Mouse (Mus musculus) MEL (cell line): Measurements from ENCODE around the gene Dock11. TPM values are rescaled to one million over a fixed set of nuclear protein-coding genes. Genes with fewer than 3 reads are reported as not detected.

ENCODE experiments used
- DNase-seq: peaks from one replicate; pipeline ENCODE4 v3.0.0; 2011; ENCODE audit warnings: low read depth, low spot score
- H3K27ac ChIP-seq: 2 replicates; pipeline ENCODE4 v1.5.1; 2012; ENCODE audit warnings: low read depth, mild to moderate bottlenecking, control low read depth, low read length, moderate library complexity; ENCODE audit not compliant: control insufficient read depth
- H3K27me3 ChIP-seq, 2 experiments: fragments of 150-350 bp in 1 of 2; sonication (generic) in 1 of 2; 2 replicates each; pipeline ENCODE4 v1.6.1; 2012; ENCODE audit warnings: low read length in 2 of 2, mild to moderate bottlenecking in 2 of 2, improper control_type of control experiment in 1 of 2, moderate library complexity in 1 of 2; ENCODE audit not compliant: insufficient read depth in 2 of 2, control insufficient read depth in 1 of 2
- H3K36me3 ChIP-seq, 2 experiments: 2 replicates each; pipeline ENCODE4 v1.6.1; 2012 to 2014; ENCODE audit warnings: low read length in 2 of 2, improper control_type of control experiment in 1 of 2, inconsistent platforms in 1 of 2, mild to moderate bottlenecking in 1 of 2; ENCODE audit not compliant: insufficient read depth in 2 of 2, control insufficient read depth in 1 of 2
- H3K4me1 ChIP-seq, 2 experiments: fragments of 150-350 bp in 1 of 2; sonication (generic) in 1 of 2; 2 replicates each; pipeline ENCODE4 v1.6.1; 2012; ENCODE audit warnings: low read length in 2 of 2, improper control_type of control experiment in 1 of 2, mild to moderate bottlenecking in 1 of 2; ENCODE audit not compliant: insufficient read depth in 2 of 2, control insufficient read depth in 1 of 2
- H3K4me3 ChIP-seq, 2 experiments: fragments of 150-350 bp in 1 of 2; sonication (generic) in 1 of 2; 2 replicates each; pipeline ENCODE4 v1.5.1; 2012; ENCODE audit warnings: low read depth in 2 of 2, low read length in 2 of 2, mild to moderate bottlenecking in 2 of 2, moderate library complexity in 2 of 2, control low read depth in 1 of 2, improper control_type of control experiment in 1 of 2; ENCODE audit not compliant: control insufficient read depth in 1 of 2, insufficient read depth in 1 of 2
- H3K79me2 ChIP-seq: 2 replicates; pipeline ENCODE4 v1.6.1; 2012; ENCODE audit warnings: mild to moderate bottlenecking, low read length, moderate library complexity; ENCODE audit not compliant: control insufficient read depth, poor library complexity, insufficient read depth
- H3K9ac ChIP-seq: 2 replicates; pipeline ENCODE4 v1.6.1; 2012; ENCODE audit warnings: low read depth, mild to moderate bottlenecking, control low read depth, low read length, moderate library complexity; ENCODE audit not compliant: control insufficient read depth, poor library complexity, severe bottlenecking
- H3K9me3 ChIP-seq: fragments of 150-350 bp; sonication (generic); replicated peaks from 2 replicates; pipeline ENCODE4 v1.6.1; 2012; ENCODE audit warnings: mild to moderate bottlenecking, low read length, improper control_type of control experiment, moderate library complexity; ENCODE audit not compliant: insufficient read depth
- BHLHE40 ChIP-seq: IDR thresholded peaks from 2 replicates; pipeline ENCODE4 v1.6.1; 2012; ENCODE audit warnings: low read depth, mild to moderate bottlenecking, inconsistent platforms, low read length, improper control_type of control experiment, borderline replicate concordance
- CHD2 ChIP-seq: IDR thresholded peaks from 2 replicates; pipeline ENCODE4 v1.6.1; 2011; ENCODE audit warnings: low read length, improper control_type of control experiment
- CTCF ChIP-seq, 3 experiments: IDR thresholded peaks in 2 of 3; conservative IDR thresholded peaks in 1 of 3; 2 replicates each; pipeline ENCODE4 v1.5.1; 2011 to 2012; ENCODE audit warnings: low read length in 3 of 3, low read depth in 2 of 3, mild to moderate bottlenecking in 2 of 3, improper control_type of control experiment in 1 of 3, inconsistent platforms in 1 of 3, mixed read lengths in 1 of 3, moderate library complexity in 1 of 3; ENCODE audit not compliant: control insufficient read depth in 1 of 3, insufficient read depth in 1 of 3, poor library complexity in 1 of 3, severe bottlenecking in 1 of 3
- E2F4 ChIP-seq: IDR thresholded peaks from 2 replicates; pipeline ENCODE4 v1.6.1; 2011; ENCODE audit warnings: low read depth, low read length, improper control_type of control experiment, borderline replicate concordance
- EP300 ChIP-seq, 2 experiments: IDR thresholded peaks; 2 replicates each; pipeline ENCODE4 v1.6.1; 2011; ENCODE audit warnings: improper control_type of control experiment in 2 of 2, low read length in 2 of 2, low read depth in 1 of 2, mild to moderate bottlenecking in 1 of 2
- MAFK ChIP-seq: IDR thresholded peaks from 2 replicates; pipeline ENCODE4 v1.6.1; 2011; ENCODE audit warnings: low read depth, mild to moderate bottlenecking, low read length, improper control_type of control experiment, borderline replicate concordance
- MAZ ChIP-seq: IDR thresholded peaks from 2 replicates; pipeline ENCODE4 v1.6.1; 2012; ENCODE audit warnings: low read depth, mild to moderate bottlenecking, inconsistent platforms, low read length, improper control_type of control experiment
- MYC ChIP-seq: IDR thresholded peaks from 2 replicates; pipeline ENCODE4 v1.6.1; 2011; ENCODE audit warnings: low read depth, mild to moderate bottlenecking, low read length, improper control_type of control experiment, moderate library complexity
- POLR2A ChIP-seq, 2 experiments: IDR thresholded peaks; 2 replicates each; pipeline ENCODE4 v1.6.1; 2011 to 2012; ENCODE audit warnings: low read length in 2 of 2, mild to moderate bottlenecking in 2 of 2, control low read depth in 1 of 2, improper control_type of control experiment in 1 of 2, low read depth in 1 of 2, moderate library complexity in 1 of 2; ENCODE audit not compliant: control insufficient read depth in 1 of 2, insufficient read depth in 1 of 2, poor library complexity in 1 of 2
- POLR2AphosphoS2 ChIP-seq: IDR thresholded peaks from 2 replicates; pipeline ENCODE4 v1.6.1; 2011; ENCODE audit warnings: low read length, improper control_type of control experiment
- POLR2AphosphoS5 ChIP-seq: IDR thresholded peaks from 2 replicates; pipeline ENCODE4 v1.6.1; 2012; ENCODE audit warnings: low read depth, borderline replicate concordance, mild to moderate bottlenecking, inconsistent platforms, low read length, moderate library complexity, mixed read lengths
- RCOR1 ChIP-seq: IDR thresholded peaks from 2 replicates; pipeline ENCODE4 v1.6.1; 2012; ENCODE audit warnings: low read depth, mild to moderate bottlenecking, inconsistent platforms, low read length, improper control_type of control experiment
- SIN3A ChIP-seq: IDR thresholded peaks from 2 replicates; pipeline ENCODE4 v1.6.1; 2012; ENCODE audit warnings: low read length, improper control_type of control experiment, inconsistent platforms
- SMC3 ChIP-seq: IDR thresholded peaks from 2 replicates; pipeline ENCODE4 v1.6.1; 2011; ENCODE audit warnings: low read depth, low read length, improper control_type of control experiment
- TAL1 ChIP-seq: IDR thresholded peaks from 2 replicates; pipeline ENCODE4 v1.6.1; 2012; ENCODE audit warnings: mild to moderate bottlenecking, inconsistent platforms, low read length, moderate library complexity, mixed read lengths
- TBP ChIP-seq: IDR thresholded peaks from 2 replicates; pipeline ENCODE4 v1.8.0; 2011; ENCODE audit warnings: low read depth, low read length, improper control_type of control experiment
- UBTF ChIP-seq: IDR thresholded peaks from 2 replicates; pipeline ENCODE4 v1.6.1; 2012; ENCODE audit warnings: low read depth, mild to moderate bottlenecking, inconsistent platforms, low read length, improper control_type of control experiment, moderate library complexity, borderline replicate concordance; ENCODE audit not compliant: insufficient read depth
- USF1 ChIP-seq: IDR thresholded peaks from 2 replicates; pipeline ENCODE4 v1.6.1; 2014; ENCODE audit warnings: low read depth, mild to moderate bottlenecking, inconsistent platforms, low read length, improper control_type of control experiment, moderate library complexity
- ZC3H11A ChIP-seq: IDR thresholded peaks from 2 replicates; pipeline ENCODE4 v1.6.1; 2012; ENCODE audit warnings: low read depth, mild to moderate bottlenecking, inconsistent platforms, low read length, improper control_type of control experiment
- ZMIZ1 ChIP-seq: IDR thresholded peaks from 2 replicates; pipeline ENCODE4 v1.6.1; 2012; ENCODE audit warnings: low read depth, mild to moderate bottlenecking, inconsistent platforms, low read length, improper control_type of control experiment, moderate library complexity
- polyA plus RNA-seq, 2 experiments: library from polyadenylated mRNA; stranded (reverse) in 1 of 2; unstranded in 1 of 2; fragments of >175 nt in 1 of 2; fragments of >200 nt in 1 of 2; gene quantifications; 2 replicates each; pipeline versions ENCODE4 v1.2.1 to v1.2.4; 2012; ENCODE audit warnings: low replicate concordance in 2 of 2, low read depth in 1 of 2; ENCODE audit not compliant: insufficient read length in 2 of 2, insufficient read depth in 1 of 2, missing spikeins in 1 of 2
- total RNA-seq: library from RNA; depleted of rRNA; stranded (reverse); fragments of 300-350 nt; gene quantifications from 2 replicates; pipeline ENCODE4 v1.2.3, GENCODE M21; 2012

Dock11 gene
- total and polyA plus RNA-seq, 3 experiments: 8.8 to 9.1 TPM; not detected in 1

GRCm38 (mm10) chrX:36073997-36074396 is 185.4 kb downstream of the Dock11 start:
- no peaks in the 10 kb centered on the region for H3K9me3 ChIP-seq
- no peaks in the 10 kb centered on the region for H3K4me1 ChIP-seq
- DNase-seq: no peak
- TF ChIP-seq CTCF (IDR thresholded peaks at IDR 0.05 in 2 of 3, conservative IDR thresholded peaks at IDR 0.05 in 1 of 3; ENCODE audit: control insufficient read depth in 1 of 3, insufficient read depth in 1 of 3, low read depth in 2 of 3, low read length in 3 of 3, poor library complexity in 1 of 3, severe bottlenecking in 1 of 3): no peak
- no peak for TF ChIP-seq POLR2A (IDR thresholded peaks at IDR 0.05; ENCODE audit: control insufficient read depth in 1 of 2, insufficient read depth in 1 of 2, low read depth in 1 of 2, low read length in 2 of 2, poor library complexity in 1 of 2)
- no peak for TF ChIP-seq SIN3A
- no peak for TF ChIP-seq BHLHE40
- TF ChIP-seq UBTF: no peak
- TF ChIP-seq ZMIZ1: no peak
- TF ChIP-seq POLR2AphosphoS2: no peak
- TF ChIP-seq E2F4: no peak
- no peak for TF ChIP-seq TAL1
- no peak for TF ChIP-seq MAZ
- TF ChIP-seq SMC3: no peak
- TF ChIP-seq ZC3H11A: no peak
- no peak for TF ChIP-seq MYC
- no peak overlapping the region for H3K9ac ChIP-seq
- H3K79me2 ChIP-seq: no peaks in the 10 kb centered on the region
- H3K4me3 ChIP-seq: no peak overlapping the region
- H3K27me3 ChIP-seq: no peaks in the 10 kb centered on the region
- H3K36me3 ChIP-seq: no peaks in the 10 kb centered on the region
- no peak overlapping the region for H3K27ac ChIP-seq

- H3K27ac ChIP-seq: no peak overlapping the region
- no peak overlapping the region for H3K4me3 ChIP-seq
- DNase-seq: no peak
- H3K9ac ChIP-seq: no peak overlapping the region
- TF ChIP-seq E2F4 (no peak), USF1 (no peak), SIN3A (no peak), SMC3 (no peak), CHD2 (no peak), EP300 (IDR thresholded peaks at IDR 0.05; ENCODE audit: low read depth in 1 of 2, low read length in 2 of 2) (no peak), RCOR1 (no peak), TBP (no peak), MAFK (no peak), POLR2AphosphoS5 (no peak)
- peaks cover 0 to 2% of the 10 kb centered on the region in 2 experiments; a peak in 2 of 4 replicates for H3K4me1 ChIP-seq
- peaks cover 0 to under 1% of the 10 kb centered on the region in 2 experiments; a peak in 1 of 4 replicates for H3K36me3 ChIP-seq
- no peaks in the 10 kb centered on the region for H3K79me2 ChIP-seq
- no peaks in the 10 kb centered on the region for H3K27me3 ChIP-seq
- no peaks in the 10 kb centered on the region for H3K9me3 ChIP-seq
Observed at GRCm38 (mm10) chrX:36077164-36077563, 188.5 kb downstream of the Dock11 start.
